Mouse (Mus musculus) embryonic facial prominence, embryonic 10.5 days (tissue): ENCODE measurements around the gene Sae1. TPM values are rescaled to one million over a fixed set of nuclear protein-coding genes. Genes with fewer than 3 reads are reported as not detected.

Experiments used
- DNase-seq: peaks from one replicate; pipeline ENCODE4 v3.0.0-alpha.2; 2017; ENCODE audit warnings: low spot score
- H3K27ac ChIP-seq: fragments of 300-500 bp; sonication (generic); replicated peaks from 2 replicates; pipeline ENCODE4 v1.5.1; 2016; ENCODE audit warnings: mild to moderate bottlenecking
- H3K27me3 ChIP-seq: fragments of 300-500 bp; sonication (generic); replicated peaks from 2 replicates; pipeline ENCODE4 v1.6.1; 2016; ENCODE audit warnings: low read depth, mild to moderate bottlenecking; ENCODE audit not compliant: poor library complexity, severe bottlenecking
- H3K36me3 ChIP-seq: fragments of 300-500 bp; sonication (generic); replicated peaks from 2 replicates; pipeline ENCODE4 v1.6.1; 2016; ENCODE audit warnings: mild to moderate bottlenecking, moderate library complexity
- H3K4me1 ChIP-seq: fragments of 300-500 bp; sonication (generic); 2 replicates; pipeline ENCODE4 v1.6.1; 2016
- H3K4me3 ChIP-seq: fragments of 300-500 bp; sonication (generic); 2 replicates; pipeline ENCODE4 v1.5.1; 2016; ENCODE audit warnings: mild to moderate bottlenecking, moderate library complexity
- H3K9me3 ChIP-seq: fragments of 300-500 bp; sonication (generic); 2 replicates; pipeline ENCODE4 v1.6.1; 2016; ENCODE audit warnings: mild to moderate bottlenecking
- whole genome bisulfite sequencing: fragments of 180-500 bp; shearing (Covaris S2); methylation state at CpG from one replicate; pipeline ENCODE4 v1.1.7; 2016; 5-methylcytosine and 5-hydroxymethylcytosine counted together
- polyA plus RNA-seq: library from polyadenylated mRNA; unstranded; fragments of >200 nt; fragmentation: Nextera tagmentation; extraction: Ambion mirVana; gene quantifications from 2 replicates; pipeline ENCODE4 v1.2.1, GENCODE M21; 2016

Gene Sae1
- polyA plus RNA-seq, 1 experiment from 2014 or later, result 479 TPM

DNA sequence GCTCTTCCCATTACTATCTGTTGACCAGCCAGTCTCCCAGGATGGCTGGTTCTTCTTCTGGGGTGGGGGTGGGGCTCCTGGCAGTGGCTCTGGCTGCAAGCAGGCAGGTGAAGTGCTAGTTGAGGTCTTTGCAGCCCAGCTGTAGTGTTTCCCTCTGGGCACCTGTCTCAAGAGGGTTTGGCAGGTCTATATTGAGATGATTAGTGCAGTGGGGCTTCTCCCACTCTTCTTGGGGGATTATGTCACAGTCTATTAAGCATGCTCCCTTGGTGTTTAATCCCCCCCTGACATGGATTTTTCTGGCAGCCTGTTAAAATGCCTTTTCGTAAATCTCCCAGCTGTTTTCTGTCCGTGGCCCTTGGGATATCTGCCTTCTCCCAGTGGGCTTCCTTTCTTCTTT is 25.3 kb upstream of the Sae1 start:
- H3K4me1 ChIP-seq, result peaks cover 32% of the 10 kb centered on the region; the same call in 1 of the 2 replicates
- 77% methylated on average over 2 of the region's 2 CpGs for whole genome bisulfite sequencing
- H3K4me3 ChIP-seq, result no peak overlapping the region
- H3K36me3 ChIP-seq, result peaks cover 88% of the 10 kb centered on the region
- H3K9me3 ChIP-seq, result no peaks in the 10 kb centered on the region
- H3K27ac ChIP-seq, result no peak overlapping the region
- H3K27me3 ChIP-seq, result no peaks in the 10 kb centered on the region; the same call in 1 of the 2 replicates
- no peak for DNase-seq

DNA sequence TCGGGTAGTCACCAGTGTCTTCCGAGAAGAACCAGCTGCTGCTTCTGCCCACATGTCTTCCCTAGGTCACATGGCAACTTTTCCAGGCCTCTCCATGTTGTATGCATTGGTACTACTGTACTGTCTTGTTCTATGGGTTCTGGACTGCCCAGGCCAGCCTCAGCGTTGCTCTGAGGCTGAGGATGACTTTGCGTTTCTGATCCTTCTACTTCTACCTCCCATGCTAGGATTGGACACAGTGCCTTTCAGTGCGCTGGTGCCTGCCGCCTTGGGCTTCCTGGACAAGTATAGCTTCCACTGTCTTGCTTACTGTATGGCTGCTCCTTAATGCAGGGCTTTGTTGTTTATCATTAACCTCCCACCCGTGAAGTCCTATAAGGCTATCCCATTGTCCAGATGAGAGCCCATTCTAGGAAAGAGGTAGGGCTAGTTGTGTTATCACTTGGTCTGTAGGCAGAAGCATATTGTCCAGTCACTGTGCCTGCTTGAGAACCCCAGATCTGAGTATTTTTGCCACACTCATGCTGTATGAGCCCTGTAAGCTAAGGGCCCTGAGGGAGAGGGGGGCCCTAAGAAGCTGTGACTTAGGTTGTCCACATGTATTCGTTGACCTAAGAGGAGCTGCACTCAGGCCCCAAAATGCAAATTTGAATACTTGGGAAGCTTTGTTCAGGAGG is 24.8 kb upstream of the Sae1 start:
- Histone ChIP-seq H3K36me3 (peaks cover 88% of the 10 kb centered on the region), H3K4me1 (peaks cover 32% of the 10 kb centered on the region; the same call in 1 of the 2 replicates), H3K4me3 (no peak overlapping the region), H3K9me3 (no peaks in the 10 kb centered on the region), H3K27ac (peak overlapping the region; percentile 48; the same call in 1 of the 2 replicates), H3K27me3 (no peaks in the 10 kb centered on the region; the same call in 1 of the 2 replicates)
- no peak for DNase-seq
- 90% methylated on average over 8 of the region's 8 CpGs for WGBS

DNA sequence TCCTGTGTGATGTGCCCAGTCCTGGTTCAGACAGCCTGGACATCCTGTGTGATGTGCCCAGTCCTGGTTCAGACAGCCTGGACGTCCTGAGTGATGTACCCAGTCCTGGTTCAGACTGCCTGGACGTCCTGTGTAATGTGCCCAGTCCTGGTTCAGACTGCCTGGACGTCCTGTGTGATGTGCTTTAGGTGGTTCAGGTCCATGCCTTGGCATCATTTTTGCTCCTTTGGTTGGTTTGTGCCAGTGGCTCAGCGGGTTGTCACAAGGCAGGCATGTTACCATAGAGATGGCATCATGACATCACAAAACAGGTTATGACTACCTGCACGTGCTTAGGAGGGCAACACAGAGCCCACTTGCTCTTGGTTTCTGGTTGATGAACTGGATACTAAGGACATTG is 23.5 kb upstream of the Sae1 start:
- no peak overlapping the region for H3K4me3 ChIP-seq
- DNase-seq, result no peak
- 88% methylated on average over 5 of the region's 5 CpGs for WGBS
- H3K27ac ChIP-seq, result no peak overlapping the region
- H3K4me1 ChIP-seq, result peaks cover 34% of the 10 kb centered on the region
- H3K9me3 ChIP-seq, result no peaks in the 10 kb centered on the region
- no peaks in the 10 kb centered on the region for H3K27me3 ChIP-seq
- H3K36me3 ChIP-seq, result peaks cover 84% of the 10 kb centered on the region

DNA sequence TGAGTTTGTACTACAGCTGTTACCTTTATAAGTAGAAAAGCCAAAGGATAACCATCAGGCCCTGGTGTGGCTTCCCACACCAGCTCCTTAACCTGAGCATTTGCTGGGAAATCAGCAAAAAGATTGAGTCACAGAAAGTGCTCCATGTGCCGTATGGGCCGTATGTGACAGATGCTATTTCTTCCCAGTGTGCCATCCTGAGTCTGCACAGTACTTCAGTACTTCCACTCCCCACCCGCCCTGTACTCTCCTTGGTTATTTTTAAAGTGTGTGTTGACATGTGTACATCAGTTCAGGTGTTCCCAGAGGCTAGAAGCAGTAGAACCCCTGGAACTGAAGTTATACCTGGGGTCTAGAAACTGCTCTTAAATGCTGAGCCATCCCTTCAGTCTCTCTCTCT is 19.4 kb upstream of the Sae1 start:
- Histone ChIP-seq H3K36me3 (peaks cover 71% of the 10 kb centered on the region), H3K4me3 (no peak overlapping the region), H3K9me3 (no peaks in the 10 kb centered on the region), H3K4me1 (peaks cover 45% of the 10 kb centered on the region), H3K27me3 (no peaks in the 10 kb centered on the region), H3K27ac (no peak overlapping the region)
- 96% methylated on average over 3 of the region's 3 CpGs for WGBS
- DNase-seq, result no peak

DNA sequence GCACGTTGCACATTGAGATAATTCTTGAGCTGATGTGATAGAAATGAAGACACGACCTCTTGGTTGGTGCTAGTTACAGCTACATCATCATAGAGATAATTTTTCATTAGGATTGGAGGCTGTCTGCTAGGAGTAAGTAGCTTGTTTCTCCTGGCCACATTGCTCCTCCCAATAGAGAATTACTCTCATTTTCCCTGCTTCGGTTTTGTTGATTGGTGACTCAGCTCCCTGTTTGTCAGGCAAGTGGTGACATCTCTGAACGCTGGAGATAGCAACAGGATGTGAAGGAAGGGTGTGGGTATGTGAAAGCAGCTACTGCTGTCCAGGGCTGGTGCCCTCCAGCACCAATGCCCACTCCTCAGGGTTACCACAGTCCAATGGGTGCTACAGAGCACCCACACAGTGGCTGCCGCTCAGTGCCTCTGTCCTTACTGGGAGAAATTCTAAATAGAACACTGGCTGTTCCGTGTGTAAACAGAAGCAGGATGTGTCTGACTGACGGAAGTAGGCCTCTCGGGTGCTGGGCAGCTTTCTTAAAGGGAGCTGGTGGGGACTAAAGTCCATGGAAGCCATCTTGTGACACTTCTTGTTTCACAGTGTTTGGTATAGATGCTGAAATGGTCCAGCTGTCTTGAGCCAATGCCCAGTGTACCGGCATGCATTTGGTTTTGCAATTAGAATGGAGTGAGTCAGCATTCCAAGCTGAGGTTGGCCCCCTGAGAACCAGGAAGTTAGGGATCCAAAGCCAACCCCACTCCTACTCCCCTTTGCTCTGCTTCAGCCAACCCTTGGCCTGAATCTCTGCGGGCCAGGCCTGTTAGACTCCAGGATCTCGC is 18.1 kb upstream of the Sae1 start:
- no peaks in the 10 kb centered on the region for H3K9me3 ChIP-seq
- DNase-seq, result no peak
- WGBS, result 82% methylated on average over 11 of the region's 11 CpGs
- no peaks in the 10 kb centered on the region for H3K27me3 ChIP-seq
- peak overlapping the region; percentile 33; the same call in 1 of the 2 replicates for H3K4me3 ChIP-seq
- H3K27ac ChIP-seq, result peak overlapping the region; percentile 40
- H3K36me3 ChIP-seq, result peaks cover 59% of the 10 kb centered on the region
- peaks cover 34% of the 10 kb centered on the region for H3K4me1 ChIP-seq

DNA sequence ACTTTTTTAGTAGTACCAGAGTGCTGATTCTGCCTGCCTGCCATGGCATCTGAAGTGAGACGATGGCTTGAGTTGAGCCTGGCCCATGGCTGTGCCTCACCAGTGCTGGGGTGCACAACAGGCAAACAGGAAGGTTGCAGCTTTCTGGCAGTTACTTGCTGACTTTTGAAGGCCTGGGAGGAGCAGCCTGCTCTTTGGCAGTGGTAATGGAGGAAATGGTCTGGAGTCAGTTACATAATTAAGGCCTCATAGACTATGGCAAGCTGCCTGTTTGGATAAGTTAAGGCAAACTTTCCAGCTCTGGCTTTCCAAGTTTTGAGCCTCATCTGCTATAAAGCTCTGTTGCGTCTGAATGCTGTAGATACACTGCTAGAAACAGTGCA is 17.5 kb upstream of the Sae1 start:
- Histone ChIP-seq H3K27ac (peak overlapping the region; percentile 40), H3K27me3 (no peaks in the 10 kb centered on the region), H3K36me3 (peaks cover 52% of the 10 kb centered on the region), H3K9me3 (no peaks in the 10 kb centered on the region), H3K4me1 (peaks cover 34% of the 10 kb centered on the region), H3K4me3 (peak overlapping the region; percentile 33; the same call in 1 of the 2 replicates)
- WGBS, result 84% methylated on average over 2 of the region's 2 CpGs
- no peak for DNase-seq

DNA sequence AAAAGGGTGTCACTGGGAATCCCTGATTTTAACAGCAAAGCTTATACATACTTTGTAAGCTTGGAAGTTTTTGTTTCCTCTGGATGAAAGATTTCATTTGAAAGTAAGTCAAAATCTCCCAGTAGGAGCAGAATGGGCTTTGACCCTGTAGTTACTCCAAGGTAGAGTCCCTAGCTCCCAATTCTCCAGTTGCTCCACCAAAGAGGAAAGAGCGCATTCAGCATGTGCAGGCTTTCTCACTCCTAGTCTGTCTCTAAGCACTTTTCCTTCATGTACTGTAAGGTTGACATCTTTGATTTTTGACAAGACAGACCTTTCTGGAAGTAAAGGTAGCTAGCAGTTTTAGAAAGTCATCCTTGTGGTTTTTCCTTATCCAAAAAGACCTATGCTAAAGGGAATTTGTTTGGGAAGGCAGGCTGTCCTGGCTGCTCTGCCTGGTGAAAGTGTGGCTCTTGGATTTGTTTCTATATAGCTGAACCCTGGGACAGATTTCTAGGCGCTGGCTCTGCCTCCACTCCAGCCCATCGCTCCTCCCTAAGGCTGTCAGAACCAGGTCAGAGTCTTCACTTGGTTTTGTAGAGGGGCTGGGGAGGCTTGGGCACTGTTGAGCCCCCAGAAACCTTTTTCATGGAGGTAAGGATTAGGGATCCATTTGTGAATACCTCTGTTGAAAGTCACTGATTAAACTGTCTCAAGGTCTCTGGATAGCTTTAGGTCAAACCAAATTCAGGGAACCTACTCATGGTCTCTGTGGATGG is 16.9 kb upstream of the Sae1 start:
- WGBS, result 88% methylated on average over 3 of the region's 3 CpGs

DNA sequence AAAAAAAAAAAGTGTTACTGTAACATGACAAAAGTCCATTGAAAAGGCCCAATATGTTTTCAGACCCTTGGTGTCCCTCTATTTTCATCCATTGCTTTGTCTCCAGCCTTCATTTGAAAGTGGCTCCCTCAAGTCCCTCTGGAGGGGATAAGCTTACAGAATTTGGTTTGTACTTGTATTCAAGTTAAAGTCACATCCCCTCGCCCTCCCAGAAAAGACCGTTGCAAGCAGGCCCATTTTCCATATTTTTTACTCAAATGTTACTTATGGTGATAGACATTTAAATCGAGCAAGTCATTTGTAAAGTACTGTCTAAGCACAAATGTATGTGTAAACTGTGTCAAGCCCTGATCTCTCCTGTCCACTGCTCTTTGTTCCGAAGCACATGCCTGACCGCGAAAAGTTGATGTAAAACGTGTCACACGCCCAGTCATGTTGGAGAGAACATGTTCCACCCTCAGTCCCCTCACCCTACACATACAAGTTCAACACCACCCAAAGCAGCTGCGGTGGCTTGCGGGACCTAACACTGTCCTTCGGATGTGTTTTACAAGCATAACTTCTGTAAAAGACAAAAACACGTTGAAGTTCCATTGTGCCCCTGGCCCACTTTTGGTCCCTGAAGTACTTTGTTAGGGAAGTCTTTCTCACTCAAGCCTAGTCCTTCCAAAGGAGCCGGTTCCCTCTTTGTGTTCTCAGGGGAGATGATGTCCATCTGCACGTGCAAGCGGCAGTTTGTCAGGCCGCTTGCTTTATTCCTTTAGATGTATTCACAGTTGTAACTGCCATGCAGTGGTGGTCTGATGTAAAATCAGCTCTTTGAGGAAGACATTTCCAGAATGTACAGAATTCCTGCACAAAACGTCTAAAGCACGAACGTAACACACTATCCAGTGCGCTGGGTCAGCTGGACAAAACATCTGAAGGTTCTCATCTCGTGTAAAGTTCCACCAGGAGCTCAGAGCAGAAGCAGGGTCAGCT is 15.7 kb upstream of the Sae1 start:
- peak overlapping the region; percentile 97 for H3K4me3 ChIP-seq
- peak overlapping the region; percentile 100 for H3K27ac ChIP-seq
- H3K36me3 ChIP-seq, result peaks cover 37% of the 10 kb centered on the region
- H3K27me3 ChIP-seq, result no peaks in the 10 kb centered on the region
- H3K4me1 ChIP-seq, result peaks cover 40% of the 10 kb centered on the region
- WGBS, result 60% methylated on average over 21 of the region's 21 CpGs
- H3K9me3 ChIP-seq, result no peaks in the 10 kb centered on the region
- DNase-seq, result peak; percentile 42

More for the DNA sequence above, 16.9 kb upstream of the Sae1 start:
- Histone ChIP-seq H3K36me3 (peaks cover 48% of the 10 kb centered on the region), H3K4me1 (peaks cover 34% of the 10 kb centered on the region), H3K27me3 (no peaks in the 10 kb centered on the region), H3K9me3 (no peaks in the 10 kb centered on the region), H3K27ac (peak overlapping the region; percentile 40), H3K4me3 (peak overlapping the region; percentile 33; the same call in 1 of the 2 replicates)
- DNase-seq, result no peak

DNA sequence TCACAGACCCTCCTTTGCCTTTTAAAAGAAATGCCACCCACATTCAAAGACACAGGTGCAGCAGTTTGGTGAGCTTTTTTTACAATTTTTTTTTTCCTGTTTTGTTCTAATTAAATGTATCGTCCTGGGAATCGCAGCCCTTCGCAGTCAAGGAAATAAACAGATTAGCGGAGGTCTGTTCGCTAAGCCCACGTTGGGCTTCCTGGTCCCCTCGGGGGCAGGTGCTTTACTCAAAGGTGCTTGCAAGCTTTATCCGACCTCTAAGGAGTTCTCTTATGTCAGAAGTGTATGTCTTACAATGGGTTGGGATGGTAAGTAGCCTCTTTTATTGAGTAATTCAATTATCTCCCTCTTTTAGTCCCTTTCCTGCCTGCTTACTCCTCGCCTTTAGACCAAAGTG is 14.8 kb upstream of the Sae1 start:
- Histone ChIP-seq H3K27me3 (no peaks in the 10 kb centered on the region), H3K9me3 (no peaks in the 10 kb centered on the region), H3K4me1 (peaks cover 40% of the 10 kb centered on the region), H3K36me3 (peaks cover 29% of the 10 kb centered on the region), H3K27ac (peak overlapping the region; percentile 100), H3K4me3 (peak overlapping the region; percentile 97)
- WGBS, result 3% methylated on average over 9 of the region's 9 CpGs
- no peak for DNase-seq

DNA sequence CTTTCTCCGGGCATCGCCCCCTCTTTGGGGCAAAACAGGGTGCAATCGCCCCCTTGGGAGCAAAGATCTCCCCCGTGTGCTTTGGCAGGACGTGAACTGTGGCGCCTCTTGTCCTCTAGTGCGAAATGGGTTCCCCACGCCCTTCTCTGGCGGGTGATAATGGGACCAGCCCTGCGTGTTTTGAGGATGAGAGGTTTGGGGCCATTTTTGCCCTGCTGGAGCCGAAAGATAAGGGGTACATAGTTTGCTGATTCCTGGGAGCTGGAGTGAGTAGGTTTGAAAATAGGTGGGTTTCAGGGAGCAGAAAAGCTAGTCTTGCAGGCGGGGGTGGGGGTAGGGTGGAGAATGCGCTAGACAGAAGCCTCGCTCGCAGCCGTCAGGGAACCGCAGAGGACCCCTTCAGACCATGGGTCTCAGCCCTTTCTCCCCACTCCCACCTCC is 14.4 kb upstream of the Sae1 start:
- 0% methylated on average over 17 of the region's 17 CpGs for WGBS
- H3K27me3 ChIP-seq, result no peaks in the 10 kb centered on the region
- peak overlapping the region; percentile 97 for H3K4me3 ChIP-seq
- peaks cover 40% of the 10 kb centered on the region for H3K4me1 ChIP-seq
- H3K36me3 ChIP-seq, result peaks cover 24% of the 10 kb centered on the region
- H3K27ac ChIP-seq, result peak overlapping the region; percentile 100
- H3K9me3 ChIP-seq, result no peaks in the 10 kb centered on the region
- peak; percentile 49 for DNase-seq

DNA sequence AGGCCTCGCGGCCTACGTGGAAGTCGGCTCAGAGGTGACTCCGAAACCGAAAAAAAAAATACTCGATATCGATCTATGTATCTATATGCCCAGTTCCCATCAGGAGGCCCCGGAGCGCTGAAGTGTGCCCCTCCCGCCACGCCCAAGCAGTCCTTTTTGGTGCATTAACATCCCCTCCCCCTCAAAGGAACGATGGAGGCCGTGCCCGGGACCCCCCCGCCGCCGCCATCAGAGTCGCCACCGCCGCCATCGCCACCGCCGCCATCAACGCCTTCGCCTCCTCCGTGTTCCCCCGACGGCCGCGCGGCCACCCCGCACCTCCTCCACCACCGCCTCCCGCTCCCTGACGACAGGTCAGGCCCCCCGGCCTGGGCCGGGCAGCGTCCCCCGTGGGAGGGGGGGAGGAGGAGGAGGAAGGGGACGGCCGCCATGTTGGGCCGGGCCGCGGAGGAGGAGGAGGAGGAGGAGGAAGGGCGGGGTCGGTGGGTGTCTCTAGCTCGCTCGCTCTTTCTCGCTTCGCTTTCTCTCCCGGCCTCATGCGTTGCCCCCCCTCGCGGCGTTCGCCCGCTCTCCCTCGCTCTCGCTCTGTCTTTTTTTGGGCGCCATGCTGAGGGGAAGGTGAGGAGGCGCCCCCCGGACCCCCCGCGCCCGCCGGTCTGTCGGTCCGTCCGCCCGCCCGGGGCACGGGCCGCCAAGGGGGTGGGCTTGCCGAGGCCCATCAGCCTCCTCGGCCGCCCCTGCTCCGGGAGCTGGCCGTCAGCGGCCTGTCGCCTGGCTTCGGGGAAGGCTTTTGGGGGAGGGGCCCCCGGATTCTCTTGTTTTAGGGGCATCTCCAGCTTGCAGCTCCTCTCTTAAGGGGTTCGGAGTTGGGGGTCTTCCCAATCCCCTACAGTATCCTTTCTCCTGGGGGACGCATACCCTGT is 13.3 kb upstream of the Sae1 start, which contains the start of gene Zc3h4:
Zc3h4 (plus strand) TSS at position 222 of the 923 bp plus-strand sequence.
- peak within 1 kb of the TSS; percentile 100 for H3K27ac ChIP-seq
- peaks cover 17% of the 10 kb centered on the region for H3K36me3 ChIP-seq
- WGBS, result under 1% methylated on average over 85 of the region's 85 CpGs
- no peaks in the 10 kb centered on the region for H3K27me3 ChIP-seq
- peaks cover 36% of the 10 kb centered on the region for H3K4me1 ChIP-seq
- H3K4me3 ChIP-seq, result peak within 1 kb of the TSS; percentile 97
- H3K9me3 ChIP-seq, result no peaks in the 10 kb centered on the region
- DNase-seq, result peak; percentile 95
